Mouse (Mus musculus): ENCODE results near the gene Psme3.

Psme3 gene

DNA sequence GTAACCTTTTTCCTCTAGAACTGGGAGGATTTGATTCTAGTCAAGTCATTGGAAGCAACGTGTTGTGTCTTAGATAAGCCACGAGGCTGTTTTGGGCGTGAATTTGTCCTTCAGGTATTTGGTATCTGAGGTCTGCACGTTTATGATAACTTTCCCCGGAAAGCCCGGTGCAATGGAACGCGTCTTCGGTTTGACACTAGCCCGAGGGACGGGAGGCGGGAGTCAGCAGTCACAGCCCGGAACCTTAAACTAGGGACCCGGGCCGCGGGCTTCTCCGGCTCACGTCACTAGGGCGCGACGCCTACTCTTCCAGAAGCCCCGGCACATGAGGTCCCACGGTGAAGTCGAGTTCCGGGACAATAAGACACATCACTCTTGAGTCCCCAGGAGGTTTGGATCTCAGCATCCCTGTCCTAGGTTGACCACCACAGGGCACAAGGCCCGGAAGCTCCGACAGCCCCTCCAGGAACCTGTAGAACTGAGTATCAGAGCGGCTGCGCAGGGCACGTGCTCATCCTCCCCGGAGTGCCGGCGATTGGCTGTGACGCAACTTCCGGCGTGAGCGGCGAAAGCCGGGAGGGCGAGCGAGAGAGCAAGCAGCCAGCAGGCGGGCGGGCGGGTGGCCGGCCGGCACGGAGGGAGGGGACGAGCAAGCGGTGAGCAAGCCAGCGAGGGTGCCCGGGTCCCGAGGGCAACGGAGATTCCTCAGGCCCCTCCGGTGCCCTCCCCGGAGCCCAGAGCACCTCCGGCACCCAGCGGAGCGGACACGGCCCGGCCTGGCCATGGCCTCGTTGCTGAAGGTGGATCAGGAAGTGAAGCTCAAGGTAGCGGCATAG lies at the start of gene Psme3:
TSS of gene Psme3 (plus strand) at position 549 of the 836 bp plus-strand sequence.
- DNase-seq (ENCODE audit: low read depth) = peak; percentile 92

DNA sequence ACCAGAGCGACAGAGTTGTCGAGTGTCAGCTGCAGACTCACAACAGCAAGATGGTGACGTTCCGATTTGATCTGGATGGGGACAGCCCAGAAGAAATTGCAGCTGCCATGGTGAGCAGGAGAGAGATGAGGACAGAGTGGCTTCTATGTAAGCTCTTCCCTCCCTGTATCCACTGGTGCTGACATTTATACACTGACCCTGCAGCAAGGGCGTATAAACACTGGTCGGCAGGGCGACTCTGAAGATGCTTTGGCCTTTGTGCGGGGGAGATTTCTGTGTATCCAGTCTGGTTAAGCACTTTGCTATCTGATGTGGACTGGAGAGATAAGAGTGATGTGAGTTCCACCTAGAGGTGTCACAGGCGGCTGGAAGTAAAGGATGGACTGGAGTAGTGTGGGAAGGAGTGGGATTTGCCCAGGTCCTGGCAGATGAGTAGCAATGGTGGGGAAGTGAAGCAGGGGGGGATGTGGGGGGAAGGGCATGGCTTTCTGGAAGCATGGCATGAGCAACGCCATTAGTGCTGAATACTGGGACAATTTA lies 46.4 kb upstream of the Psme3 start:
- no peak for DNase-seq (ENCODE audit: low read depth)

DNA sequence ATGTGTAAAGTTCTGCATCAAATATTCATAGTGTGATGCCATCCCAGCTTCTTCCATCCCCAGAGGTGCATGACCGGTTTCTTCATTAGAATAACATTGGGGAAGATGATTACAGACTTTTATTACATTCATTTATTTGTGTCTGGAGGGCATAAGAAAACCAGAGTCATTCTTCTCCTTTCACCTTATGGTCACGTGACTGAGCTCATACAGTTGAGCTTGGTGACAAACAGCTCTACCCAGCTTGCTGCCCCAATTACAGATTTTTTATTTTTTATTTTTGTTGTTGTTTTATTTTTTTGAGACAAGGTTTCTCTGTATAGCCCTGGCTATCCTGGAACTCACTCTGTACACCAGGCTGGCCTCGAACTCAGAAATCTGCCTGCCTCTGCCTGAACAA lies 43.6 kb upstream of the Psme3 start:
- no peak for DNase-seq (ENCODE audit: low read depth)

DNA sequence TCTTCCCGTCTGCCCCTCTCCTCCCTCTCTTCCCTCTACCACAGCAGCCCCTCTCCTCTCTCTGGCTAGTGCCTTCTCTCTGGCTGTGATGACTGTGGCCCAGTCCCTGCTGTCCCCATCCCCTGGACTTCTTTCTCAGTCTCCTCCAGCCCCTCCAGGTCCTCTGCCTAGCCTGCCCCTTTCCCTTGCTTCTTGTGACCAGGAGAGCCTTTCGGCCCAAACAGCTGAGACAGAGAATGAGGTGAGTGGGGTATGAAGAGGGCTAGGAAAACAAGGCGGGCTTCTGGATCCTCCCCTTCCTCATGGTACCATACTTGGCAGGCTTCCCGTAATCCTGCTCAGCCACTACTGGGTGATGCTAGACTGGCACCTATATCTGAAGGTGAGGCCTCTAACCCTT lies 40.7 kb upstream of the Psme3 start:
- no peak for DNase-seq (ENCODE audit: low read depth)

DNA sequence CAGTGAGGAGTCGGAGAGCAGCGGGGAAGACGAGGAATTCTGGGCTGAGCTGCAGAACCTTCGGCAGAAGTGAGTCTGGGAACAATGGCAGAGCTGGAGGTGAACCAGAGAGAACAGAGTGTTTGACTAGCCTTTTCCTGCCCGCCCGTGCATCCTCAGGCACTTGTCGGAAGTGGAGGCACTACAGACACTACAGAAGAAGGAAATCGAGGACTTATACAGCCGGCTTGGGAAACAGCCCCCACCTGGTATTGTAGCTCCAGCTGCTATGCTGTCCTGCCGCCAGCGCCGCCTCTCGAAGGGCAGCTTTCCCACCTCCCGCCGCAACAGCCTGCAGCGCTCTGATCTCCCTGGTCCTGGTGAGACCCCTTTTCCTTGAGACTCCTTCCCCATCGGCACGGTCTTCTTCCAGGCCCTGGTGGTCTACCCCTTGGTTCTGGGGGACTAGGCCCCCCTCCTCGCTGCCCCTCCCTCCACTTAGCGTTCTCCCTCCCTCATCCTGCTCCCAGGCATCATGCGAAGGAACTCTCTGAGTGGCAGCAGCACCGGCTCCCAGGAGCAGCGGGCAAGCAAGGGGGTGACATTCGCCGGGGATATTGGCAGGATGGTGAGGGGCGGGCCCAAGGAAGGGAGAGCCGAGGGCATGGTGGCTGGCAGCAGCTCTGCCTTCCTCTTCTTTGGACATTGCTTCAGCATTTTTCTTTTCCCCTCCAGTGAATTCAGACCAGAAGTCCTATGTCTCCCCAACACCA lies 39.5 kb upstream of the Psme3 start:
- DNase-seq (ENCODE audit: low read depth) = no peak

DNA sequence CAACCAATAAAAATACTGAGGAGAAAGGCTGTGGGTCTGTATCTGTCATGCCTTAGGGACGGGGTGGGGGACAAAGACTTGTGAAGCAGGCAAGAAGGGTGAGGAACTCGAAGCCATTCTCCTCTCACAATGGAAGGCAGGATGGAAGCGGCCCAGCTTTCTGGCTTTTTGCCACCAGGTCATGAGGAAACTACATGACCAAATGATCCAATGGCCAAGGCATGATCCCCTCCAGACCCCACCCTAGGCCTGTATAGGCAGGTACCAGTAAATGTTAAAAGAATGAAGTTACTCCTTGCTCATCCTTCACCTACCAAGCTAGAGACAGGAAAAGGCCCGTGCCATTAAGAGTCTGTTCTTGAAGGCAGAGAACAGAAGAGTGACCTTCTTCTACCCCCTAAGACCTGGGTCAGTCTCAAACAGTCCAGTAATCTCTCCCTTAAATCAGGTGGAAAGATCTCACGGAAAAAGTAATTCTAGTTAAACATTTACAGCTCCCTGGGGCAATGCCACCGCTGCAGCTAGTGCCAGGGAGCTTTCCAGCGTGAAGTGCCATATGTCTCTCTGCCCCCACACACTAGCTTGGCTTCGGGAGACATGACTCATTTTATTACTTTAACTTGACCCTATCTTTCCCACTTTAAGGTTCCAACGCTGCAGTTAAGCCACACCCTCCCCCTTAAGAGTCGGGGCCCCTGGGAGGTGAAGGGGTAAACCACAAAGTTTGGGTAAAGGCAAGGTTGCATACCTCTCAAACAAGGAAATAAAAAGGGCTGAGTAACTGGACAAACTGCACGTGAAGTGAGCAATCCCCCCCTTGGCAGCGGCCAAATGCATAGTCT lies 38.4 kb upstream of the Psme3 start:
- no peak for DNase-seq (ENCODE audit: low read depth)

DNA sequence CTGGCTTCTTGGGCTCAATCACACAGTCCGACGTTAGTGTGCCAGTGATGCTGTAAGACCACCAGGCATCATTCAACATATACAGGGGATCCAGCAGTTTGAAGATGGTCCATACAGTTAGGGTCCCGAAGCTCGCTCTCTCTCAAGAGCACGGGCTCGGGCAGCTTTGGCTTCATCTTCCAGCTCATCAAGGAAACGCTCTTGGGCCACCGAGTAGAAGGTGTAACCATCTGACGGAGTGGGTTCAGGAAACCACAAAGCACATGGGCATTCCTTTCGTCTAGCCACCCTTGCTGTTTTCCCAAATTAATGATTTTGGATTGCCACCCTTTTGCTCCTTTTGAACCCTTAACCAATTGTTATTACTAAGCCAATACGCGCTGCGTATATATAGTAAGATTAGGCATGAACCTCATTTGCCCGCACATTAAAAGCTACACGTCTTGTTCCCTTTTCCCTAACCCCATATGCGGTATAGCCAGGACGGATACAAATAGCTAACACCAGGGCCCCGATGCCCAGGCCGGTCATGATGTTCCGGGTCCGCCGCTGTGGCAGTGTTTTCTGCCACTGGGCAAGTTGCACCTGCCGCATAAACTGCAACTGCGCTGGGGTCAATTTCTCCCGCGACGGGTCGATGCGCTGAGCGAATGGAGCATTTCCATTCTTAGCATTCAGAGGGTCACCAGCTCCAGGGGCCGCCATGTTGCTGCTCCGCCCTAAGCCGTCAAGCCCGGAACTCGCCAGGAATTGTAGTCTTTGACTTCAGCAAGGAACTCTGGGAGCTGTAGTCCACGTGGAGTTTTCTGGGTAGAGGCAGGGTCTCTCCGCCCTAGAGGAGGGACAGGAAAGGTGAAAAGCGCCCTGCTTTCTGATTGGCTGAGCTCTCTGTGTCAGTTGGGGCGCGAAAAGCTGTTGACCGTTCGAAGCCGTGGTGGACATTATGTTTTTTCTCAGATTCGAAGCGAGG lies 37.5 kb upstream of the Psme3 start, which contains the start of the genes Cntd1 and Coa3:
TSS of gene Cntd1 (plus strand) at position 790 of the 970 bp plus-strand sequence.
TSS of gene Coa3 (minus strand) at position 892 of the 970 bp plus-strand sequence.
- DNase-seq (ENCODE audit: low read depth) = peak; percentile 87

DNA sequence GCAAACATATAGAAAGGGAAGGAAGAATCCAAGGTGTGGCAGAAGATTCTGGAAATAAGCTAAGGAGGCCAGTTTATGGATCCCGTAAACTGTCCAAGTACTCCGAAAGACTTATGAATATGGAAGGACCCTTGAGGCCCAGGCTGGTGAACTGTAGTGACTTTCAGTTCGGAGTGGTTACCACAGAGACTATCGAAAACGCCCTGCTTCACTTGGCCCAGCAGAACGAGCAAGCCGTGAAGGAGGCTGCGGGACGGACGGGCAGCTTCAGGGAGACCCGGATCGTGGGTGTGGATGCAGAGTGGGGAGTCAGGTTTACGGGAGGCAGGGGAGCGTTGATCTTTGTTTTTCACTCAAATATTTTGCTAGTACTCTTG lies 36.8 kb upstream of the Psme3 start:
- no peak for DNase-seq (ENCODE audit: low read depth)

DNA sequence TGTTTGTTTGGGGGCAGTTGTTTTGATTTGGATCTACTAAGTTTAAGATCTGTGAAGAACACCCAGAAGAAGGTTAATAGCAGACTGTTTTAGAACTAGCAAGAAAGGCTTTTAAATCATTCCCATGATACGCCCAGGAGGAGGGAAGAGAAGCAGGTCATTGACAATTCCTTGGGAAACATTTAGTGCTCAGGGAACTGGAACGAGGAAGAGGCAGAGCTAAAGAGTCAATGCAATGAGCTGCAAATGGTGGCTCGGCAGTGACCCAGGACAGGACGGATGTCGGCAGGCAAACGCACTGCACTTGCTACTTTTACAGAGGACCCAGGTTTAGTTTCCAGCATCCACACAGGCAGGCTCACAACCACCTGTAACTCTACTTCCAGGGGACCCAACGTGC lies 35.2 kb upstream of the Psme3 start:
- DNase-seq (ENCODE audit: low read depth) = no peak

DNA sequence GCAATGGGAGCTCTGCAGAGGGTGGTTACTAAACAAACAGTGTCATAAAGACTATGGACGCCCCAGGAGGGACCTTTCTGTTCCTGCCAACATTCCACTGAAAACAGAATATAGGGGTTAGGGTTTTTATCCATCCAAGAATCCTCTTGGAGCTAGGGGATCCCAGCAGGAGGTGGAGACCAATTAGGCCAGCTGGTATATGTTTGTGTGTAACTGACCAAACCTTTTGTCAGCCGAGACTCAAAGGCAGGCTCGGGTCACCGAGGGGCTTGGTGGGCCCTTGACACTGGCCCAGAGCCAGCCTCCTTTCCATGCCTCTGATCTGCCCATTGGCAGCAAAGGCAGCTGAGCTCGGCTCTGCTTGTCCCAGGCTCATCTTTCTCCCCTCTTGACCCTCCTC lies 33.1 kb upstream of the Psme3 start:
- no peak for DNase-seq (ENCODE audit: low read depth)

DNA sequence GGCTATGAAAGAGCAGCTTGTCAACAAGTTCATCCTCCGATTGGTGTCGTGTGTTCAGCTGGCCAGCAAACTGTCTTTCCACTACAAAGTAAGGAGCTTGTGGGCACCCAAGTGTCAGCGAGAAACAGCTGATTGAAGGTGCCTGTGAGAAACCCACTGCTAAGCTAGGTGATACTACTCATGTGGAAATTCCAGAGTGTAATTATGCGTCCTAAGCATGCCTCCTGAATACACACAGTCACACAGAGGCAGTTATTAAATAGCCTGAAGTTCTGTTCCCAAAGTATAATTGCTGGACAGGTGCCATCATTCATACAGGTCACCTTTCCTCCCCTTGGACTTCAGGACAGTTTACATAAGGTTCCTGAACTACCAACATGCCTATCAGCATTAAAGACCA lies 32.2 kb upstream of the Psme3 start:
- no peak for DNase-seq (ENCODE audit: low read depth)

DNA sequence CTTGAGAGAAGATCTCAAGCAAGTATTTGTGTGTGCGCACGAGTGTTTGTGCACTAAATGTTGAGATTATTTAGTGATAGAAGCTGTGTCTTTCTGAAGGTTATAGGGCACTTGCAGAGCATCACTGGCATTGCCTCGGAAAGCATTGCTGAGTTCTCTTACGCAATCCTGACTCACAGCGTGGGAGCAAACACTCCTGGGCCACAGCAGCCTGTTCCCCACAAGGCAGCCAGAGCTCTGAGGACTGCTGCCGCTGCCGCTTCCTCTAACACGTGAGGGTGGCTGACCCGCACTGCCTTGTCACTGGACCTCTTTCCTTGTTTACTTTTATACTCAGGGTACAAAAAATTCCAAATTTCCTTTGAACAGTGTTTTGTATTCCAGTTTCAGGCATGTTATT lies 28.7 kb upstream of the Psme3 start:
- no peak for DNase-seq (ENCODE audit: low read depth)

DNA sequence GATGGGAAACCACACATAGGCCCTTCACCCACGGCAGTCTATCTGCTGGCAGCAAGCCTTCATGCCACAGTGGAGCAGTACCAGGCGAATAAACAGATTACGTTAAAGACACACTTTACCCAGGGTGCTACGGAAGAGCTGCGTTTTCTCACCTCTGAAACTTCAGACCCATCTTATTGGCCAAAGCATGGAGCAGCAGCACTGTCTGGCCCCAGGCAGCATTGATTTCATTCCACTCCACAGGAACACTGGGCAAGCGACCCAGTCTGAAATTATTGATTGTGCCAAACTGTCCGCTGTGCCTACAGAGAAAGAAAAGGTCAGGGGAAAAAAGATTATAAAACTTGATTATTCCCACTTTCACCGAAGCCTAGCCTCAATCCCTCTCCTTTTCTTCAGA lies 24.8 kb upstream of the Psme3 start:
- DNase-seq (ENCODE audit: low read depth) = no peak

DNA sequence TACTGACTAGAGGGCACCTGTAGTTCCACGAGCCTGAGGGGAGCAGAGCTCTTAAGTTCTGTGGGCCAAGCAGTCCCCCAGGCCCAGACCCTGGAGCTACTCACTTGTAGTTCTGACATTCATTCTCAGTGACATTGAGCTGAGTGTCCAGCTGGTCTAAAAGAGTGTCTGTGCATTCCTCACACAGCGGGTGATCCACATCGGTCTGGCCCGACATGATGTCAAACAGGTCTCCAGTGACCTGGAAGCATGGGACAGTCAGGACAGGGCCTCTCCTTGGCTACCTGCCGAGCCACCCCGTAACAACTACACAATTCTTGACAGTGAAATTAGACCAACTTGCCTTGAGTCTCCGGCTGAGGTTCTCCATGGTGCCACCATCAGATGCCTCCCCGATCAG lies 20.8 kb upstream of the Psme3 start:
- DNase-seq (ENCODE audit: low read depth) = no peak

DNA sequence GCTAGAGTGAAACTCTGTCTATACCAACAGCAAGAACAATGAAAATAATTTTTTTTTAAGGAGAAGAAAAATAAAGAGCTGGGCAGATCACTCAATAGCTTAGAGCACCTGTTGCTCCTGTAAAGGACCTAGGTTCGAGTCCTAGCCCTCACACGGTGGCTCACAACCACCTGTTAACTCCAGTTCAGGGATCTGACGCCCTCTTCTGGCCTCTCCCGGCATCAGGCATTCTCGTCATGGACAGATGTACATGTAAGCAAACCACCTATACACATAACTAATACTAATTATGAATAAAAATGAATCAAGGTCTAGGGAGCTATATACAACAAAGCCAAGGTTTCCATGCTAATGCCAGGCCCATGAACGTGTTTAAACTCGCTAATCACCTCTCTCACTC lies 15.1 kb upstream of the Psme3 start:
- DNase-seq (ENCODE audit: low read depth) = peak; percentile 29

DNA sequence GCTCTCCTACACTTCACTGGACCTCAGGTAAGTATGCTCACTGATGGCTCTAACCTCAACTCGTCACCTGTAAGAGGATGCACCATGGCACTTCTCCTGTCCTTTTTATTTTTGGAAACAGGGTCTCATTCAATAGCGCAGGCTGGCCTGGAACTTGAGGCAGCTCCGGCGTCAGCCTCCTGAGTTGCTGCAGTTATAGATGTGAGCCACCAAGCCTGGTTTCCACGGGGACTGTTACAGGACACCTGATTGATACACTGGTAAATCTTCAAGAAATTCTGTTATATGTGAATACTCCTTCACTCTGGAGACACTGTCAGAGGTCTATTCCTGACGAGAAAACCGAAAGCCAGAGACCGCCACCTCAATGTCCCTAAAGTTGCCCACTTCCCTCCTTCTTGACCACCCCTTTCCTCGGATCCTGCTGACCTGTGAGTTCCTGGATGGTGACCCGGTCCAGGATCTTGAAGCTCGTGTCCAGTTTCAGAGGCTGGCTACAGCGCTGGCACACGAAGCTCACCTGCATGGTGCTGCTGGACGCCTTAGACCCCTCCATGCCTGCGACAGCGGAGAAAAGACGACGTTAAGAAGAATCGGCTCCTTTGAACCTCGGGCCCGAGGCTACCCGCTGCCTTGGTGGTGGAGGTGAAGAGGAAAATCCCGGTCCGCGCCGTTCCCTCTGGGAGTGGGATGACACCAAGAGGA lies 14.6 kb upstream of the Psme3 start:
- DNase-seq (ENCODE audit: low read depth) = peak; percentile 28

DNA sequence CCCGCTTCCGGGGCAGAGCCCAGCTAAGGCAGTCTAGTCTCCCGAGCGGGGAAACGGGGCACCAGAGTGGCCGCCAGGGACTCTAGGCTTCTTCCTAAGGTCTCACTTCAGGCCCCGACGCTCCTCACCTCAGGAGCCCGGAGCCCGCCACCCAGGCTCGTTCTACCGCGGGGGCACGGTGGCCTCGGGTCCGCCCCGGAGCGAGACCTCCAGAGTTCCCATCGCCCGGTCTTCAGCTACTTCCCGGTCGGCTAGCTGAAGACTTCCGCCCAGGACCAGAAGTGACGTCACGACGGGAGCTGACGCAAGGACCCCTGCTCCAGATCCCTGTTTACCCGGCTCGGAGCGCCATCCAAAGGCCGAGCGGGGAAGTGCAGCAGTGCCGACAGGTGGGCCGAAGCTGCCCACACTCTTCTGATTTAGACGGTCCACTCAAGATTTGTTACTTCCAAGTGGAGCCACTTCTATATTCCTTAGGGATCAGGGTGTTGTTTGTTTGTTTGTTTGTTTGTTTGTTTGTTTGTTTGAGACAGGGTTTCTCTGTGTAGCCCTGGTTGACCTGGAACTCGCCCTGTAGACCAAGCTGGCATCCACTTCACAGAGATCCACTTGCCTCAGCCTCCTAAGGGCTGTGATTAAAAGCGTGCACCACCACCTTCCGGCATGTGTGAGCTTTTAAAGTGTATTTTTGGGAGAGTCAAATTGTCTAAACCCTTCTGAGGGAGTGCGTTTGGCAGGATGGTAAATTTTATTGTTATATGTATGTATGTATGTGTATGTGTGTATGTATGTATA lies 13.8 kb upstream of the Psme3 start, which contains the start of gene Becn1:
TSS of gene Becn1 (minus strand) at position 283 of the 795 bp plus-strand sequence.
- DNase-seq (ENCODE audit: low read depth) = peak; percentile 92

DNA sequence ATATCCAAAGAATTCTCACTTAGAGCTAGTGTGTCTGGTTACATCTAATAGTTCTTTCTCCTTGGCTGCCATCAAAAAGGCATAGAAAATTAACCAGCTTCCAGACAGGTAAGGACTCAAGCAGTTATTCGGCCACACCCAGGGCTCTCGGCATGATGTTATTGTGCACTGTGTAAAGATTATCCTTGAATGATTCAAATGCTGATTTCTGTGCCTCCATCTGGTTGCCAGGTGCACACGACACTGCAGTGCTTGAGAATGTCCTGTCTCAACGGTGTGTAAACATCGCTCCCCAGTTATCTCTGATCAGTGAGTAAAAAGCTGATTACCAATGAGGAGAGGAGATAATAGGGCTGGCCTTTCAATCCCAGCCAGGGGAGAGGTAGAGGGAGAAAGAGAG lies 8.3 kb upstream of the Psme3 start:
- no peak for DNase-seq (ENCODE audit: low read depth)

DNA sequence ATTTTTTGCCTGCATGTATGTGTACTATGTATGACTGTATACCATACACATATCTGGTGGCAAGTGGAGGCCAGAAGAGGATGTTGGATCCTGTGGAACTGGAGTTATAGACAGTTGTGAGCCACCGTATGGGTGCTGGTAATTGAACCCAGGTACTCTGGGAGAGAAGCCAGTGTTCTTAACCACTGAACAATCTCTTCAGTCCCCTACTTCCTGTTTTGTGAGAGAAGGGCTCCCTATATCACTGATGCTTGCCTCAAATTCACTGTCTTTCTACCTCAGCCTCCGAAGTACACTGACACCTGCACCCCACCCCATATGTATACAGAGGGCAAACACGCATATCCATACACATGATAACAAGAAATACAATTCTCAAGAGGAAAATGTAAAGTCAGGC lies 4.9 kb upstream of the Psme3 start:
- DNase-seq (ENCODE audit: low read depth) = no peak

Data from naive thymus-derived CD4-positive, alpha-beta T cell, adult 2 months (primary cell).